Comparison of ENCODE assay signal across 25 mouse cellular contexts in genomic region chr8:11783861-11784594, GRCm38 (mm10). TPM values are rescaled to one million over a fixed set of nuclear protein-coding genes. Genes with fewer than 3 reads are reported as not detected.
"Had no signal": no experiment of that assay in that cellular context is flagged by ENCODE, and none has a peak within 500 bp of the region (broad histone marks: within the 10 kb centered on the region; RNA-seq: fewer than 3 reads in every experiment).

No protein-coding gene starts in this region.

- ATAC-seq: liver, embryonic 12.5 days; midbrain, embryonic 15.5 days had no signal

- DNase-seq: kidney, postnatal 25 days; layer of hippocampus, adult 9-11 months; liver; lung, adult 18-20 months; lung, postnatal 10 days; lung, postnatal 36 days; right cerebral cortex, adult 18-20 months; right cerebral cortex, postnatal 14 days; right cerebral cortex, postnatal 4 days; thymus, postnatal 25 days had no signal

- H3K4me1 ChIP-seq: lung, embryonic 15.5 days; midbrain, embryonic 12.5 days; neural tube, embryonic 12.5 days; stomach, embryonic 15.5 days had no signal

- H3K4me3 ChIP-seq: layer of hippocampus, adult 2 months; limb, embryonic 10.5 days; limb, embryonic 13.5 days; liver, embryonic 12.5 days; liver, embryonic 15.5 days; lung, embryonic 15.5 days; midbrain, embryonic 12.5 days; midbrain, embryonic 15.5 days; neural tube, embryonic 12.5 days; neural tube, embryonic 15.5 days; stomach, embryonic 15.5 days had no signal

- H3K27ac ChIP-seq: kidney, postnatal 0 days; layer of hippocampus, adult 2 months; limb, embryonic 10.5 days; limb, embryonic 13.5 days; liver, embryonic 12.5 days; liver, embryonic 15.5 days; lung, embryonic 15.5 days; midbrain, embryonic 12.5 days; midbrain, embryonic 15.5 days; neural tube, embryonic 12.5 days; neural tube, embryonic 15.5 days; stomach, embryonic 15.5 days had no signal

RNA-seq across cellular contexts. Expression of gene Tex29, which starts 56.2 kb away (rescaled TPM):
- polyA plus RNA-seq: kidney, embryonic 14.5 days; large intestine, adult 2 months; limb, embryonic 10.5 days; liver, embryonic 12.5 days; liver, embryonic 15.5 days; lung, embryonic 15.5 days; stomach, embryonic 15.5 days; thymus, postnatal 0 days had no signal
